Mouse (Mus musculus) adipocyte (in vitro differentiated cells): ENCODE measurements around the gene March2.

Experiments
- DNase-seq: peaks from one replicate; pipeline ENCODE4 v3.0.0-alpha.2; 2016; ENCODE audit warnings: low spot score

Gene March2

DNA sequence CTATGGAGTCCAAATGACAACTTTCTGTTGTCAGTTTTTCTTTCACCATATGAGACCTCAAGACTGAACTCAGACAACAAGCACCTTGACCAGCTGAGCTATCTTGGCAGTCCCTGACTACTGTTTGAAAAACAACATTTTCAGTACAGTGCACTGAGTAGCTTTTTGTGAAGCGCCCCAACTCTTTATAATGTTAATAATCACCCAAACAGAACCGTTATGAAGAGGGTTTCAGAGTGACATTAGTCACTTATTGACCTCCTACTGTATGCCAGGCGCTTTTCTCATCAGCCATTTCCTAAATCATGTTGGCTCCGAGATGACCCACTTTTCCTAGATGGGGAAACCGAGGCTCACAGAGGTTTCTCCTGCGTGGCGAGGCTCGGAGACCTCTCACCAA, 488 bp downstream of the March2 start:
- no peak for DNase-seq

DNA sequence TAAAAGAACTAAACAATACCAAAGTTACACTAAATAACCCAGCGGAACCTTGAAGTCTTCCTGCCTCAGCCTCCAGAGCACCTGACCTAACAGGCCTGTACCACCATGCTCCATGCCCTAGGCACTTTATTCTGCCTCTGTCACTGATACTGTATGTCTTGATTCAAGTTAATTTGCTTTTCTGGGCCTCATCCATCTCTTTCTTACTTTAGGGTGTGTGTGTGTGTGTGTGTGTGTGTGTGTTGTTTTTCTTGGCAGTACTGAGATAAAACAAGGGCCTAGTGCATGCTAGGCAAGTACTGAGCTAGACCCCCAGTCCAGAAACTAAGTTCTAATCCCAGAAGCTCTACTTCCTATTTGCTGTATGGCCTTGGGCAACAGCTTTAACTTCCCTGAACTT, 1.2 kb downstream of the March2 start:
- no peak for DNase-seq

DNA sequence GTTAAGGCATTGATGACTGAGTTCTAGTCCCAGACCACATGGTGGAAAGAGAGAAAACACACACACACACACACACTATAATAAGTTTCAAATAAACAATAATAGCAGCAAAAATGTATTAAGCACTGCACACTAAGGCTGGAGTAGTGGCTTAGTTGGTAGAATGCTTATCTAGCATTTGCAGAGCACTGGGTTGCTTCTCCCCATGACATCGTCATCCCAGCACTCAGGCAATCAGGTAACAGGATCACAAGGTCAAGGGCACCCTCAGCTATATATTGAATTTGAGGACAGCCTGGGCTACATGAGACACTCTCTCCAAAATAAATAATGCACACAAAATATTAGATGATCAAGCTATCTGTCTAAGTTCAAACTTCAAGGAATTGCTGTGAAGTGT, 3.7 kb downstream of the March2 start:
- DNase-seq: no peak

DNA sequence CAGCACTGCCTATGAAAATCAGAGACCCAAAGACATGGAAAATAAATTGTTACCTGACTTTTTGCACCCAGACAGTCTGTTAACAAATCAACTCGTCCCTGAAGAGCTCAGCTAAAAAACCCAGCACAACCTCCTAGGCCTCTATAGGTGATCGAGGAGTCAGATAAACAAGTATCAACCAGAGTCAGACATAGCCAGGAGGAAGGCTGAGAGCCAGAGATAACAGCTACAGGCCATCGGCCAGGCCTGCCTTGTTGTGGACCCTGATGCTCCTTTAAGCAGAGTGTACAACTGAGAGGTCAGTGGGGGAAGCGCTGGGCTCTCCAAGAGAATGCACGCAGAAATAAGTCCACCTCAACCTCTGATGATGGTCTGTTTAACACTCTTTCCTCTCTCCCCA, 5.2 kb downstream of the March2 start:
- no peak for DNase-seq

DNA sequence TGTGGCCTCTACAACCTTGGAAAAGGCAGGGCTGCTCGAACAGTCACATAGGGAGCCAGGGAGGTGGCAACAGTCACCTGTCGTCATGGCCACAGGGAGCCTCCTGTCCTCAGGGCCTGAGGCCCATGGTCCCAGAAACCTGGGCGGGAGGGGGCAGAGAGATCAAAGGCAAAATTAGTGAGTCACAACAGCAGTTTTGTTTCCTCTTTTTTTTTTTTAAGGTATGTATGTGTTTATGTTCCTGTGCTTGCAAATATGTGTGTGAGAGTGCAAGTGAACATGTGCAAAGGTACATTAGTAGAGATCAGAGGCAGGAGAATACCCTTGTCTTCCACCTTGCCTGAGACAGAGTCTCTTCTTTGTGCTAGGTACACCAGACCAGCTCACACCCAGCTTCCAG, 8.6 kb downstream of the March2 start:
- no peak for DNase-seq

DNA sequence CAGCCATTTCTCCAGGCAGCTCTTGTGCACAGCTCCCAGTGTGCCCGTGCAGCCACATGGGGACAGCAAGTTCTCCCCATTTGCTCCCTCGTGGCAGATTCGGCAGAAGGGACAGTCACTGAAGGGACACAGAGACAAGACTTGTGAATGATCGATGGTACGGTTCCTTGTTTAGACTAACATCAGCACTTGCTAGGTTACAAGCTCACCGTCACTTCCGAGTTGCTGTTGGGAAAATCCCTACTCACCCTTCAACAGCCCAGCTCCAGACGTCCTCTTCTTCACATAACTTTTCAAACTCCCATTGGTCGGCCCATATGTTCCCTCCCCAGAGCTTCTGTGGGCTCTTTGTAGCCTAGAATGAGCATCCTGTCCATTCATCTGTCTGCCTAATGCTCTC, 15.4 kb downstream of the March2 start:
- DNase-seq: no peak

DNA sequence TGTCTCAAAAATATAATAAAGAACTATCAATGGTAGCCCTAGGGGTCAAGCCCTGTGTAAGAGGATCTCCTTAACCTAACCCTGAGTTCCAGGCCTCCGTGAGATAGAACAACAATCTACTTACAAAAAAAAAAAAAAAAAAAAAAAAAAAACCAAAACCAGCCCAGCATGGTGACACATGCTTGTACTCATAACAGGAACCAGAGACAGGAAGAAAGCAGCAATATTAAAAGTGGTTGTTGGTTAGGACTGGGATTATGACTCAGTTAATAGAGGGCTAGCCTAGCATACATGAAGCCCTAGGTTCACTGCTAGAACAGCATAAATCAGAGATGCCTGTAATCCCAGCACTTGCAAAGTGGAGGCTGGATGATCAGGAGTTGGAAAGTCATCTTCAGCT, 16.3 kb downstream of the March2 start:
- DNase-seq: no peak

DNA sequence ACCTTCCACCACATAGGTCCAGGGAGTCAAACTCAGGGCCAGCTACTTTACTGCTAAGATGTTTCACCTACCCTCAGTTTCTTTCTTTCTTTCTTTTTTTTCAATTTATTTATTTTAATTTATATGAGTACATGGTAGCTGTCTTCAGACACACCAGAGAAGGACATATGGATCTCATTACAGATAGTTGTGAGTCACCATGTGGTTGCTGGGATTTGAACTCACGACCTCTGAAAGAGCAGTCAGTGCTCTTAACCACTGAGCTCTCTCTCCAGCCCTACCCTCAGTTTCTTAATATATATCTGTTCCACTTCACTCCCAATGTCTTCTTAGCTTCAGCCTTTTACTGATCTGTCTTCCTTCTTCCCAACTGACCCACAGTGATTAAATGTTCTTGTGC, 23.0 kb downstream of the March2 start:
- DNase-seq: no peak

DNA sequence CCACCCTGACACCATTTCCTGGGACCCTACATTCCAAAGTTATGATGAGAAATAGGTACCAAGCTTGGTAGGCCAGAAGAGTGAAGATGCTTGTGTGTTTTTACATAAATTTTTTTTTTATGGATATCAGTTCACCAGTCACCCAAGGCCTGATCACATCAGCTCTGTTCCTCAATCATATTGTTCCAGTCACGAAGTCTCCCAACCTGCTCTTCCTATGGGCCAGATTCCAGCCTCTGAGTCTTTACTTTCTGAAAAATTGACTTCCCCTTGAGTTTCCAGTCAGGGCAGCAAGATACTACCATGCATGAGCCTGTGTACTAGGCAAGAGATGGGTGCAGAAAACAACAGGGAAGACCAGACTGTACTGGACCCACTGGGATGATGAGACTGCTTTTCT, 31.7 kb downstream of the March2 start, which contains the start of gene Hnrnpm:
Gene Hnrnpm (minus strand): TSS at position 101 of the 400 bp plus-strand sequence.
- DNase-seq: no peak

DNA sequence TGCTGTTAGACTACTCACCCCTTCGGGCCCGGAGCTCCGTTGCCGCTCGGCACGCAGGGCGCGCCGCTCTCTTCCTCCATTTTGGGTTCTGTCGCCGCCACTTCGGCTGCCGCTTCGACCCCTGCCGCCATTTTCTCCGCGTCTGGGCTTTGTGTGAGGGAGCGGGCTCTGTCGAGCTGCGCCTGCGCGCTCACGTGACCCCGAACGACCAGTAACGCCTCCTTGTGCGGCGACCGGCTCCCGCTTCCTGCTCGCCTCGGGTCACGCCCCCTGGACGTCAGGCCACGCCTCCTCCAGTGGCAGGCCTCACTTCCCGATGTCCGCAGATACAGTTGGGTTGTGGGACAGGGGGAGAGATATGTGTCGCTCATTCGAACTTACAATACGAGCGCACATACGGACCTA, 33.2 kb downstream of the March2 start:
- peak; percentile 97 for DNase-seq

DNA sequence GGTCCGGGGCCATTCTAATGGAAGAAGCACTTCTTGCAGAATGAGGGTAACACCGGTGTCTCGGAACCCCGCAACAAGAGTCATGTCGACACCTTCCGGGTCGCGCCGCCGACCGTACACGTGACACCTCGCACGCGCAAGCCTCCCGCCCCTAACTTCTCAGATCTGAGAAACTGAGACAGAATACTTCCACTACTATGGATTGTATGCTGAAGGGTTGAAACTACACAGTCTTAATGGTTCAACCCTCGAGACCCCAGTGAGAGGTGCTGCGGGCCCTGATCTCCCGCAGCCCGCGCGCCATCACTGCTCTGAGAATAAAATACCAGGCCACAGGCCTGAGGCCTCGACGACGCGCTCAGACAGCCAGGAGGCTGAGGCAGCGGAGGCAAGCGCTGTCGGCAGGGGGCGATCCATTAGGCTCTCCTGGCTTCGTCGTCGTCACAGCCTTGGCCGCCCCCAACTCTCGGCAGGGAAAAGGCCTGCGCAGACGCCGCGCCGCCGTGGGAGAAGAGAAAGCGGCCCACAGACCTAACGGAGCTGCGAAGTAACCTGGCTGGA, 33.7 kb downstream of the March2 start:
- DNase-seq: peak; percentile 64

DNA sequence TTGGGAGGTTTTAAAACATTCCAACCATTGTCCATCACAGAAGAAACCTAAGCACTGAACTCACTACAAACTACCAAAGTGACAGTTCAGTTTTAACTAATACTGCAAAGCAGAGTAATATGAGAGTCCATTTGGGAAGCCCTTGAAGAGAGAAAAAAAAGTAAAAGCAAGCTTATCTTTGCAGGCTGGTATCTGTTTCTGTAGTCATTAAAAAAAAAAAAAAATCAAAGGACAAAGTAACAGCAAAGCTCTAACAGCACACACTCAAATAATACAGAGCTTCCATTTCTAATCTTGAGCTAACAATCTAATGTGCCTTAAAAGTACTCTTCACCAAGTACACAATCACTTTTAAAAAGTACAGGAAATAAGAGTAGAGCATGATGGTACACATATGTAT, 36.7 kb downstream of the March2 start:
- no peak for DNase-seq

DNA sequence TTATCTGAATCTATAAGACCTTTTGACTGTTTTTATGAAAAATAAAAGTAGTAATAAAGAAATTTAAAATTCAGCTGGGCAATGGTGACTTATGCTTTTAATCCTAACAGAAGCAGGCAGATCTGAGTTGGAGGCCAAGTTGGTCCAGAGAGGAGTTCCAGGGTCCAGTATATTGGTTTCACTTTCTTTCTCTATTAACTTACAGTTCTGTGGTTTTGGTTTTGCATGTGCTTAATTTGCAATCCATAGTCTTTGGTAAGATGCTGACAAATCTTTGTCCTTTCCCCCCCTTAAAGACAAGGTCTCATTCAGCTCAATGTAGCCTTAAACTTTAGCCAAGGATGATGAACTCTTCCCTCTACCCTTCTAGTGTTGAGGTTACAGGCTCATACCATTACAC, 39.7 kb downstream of the March2 start:
- peak; percentile 28 for DNase-seq

DNA sequence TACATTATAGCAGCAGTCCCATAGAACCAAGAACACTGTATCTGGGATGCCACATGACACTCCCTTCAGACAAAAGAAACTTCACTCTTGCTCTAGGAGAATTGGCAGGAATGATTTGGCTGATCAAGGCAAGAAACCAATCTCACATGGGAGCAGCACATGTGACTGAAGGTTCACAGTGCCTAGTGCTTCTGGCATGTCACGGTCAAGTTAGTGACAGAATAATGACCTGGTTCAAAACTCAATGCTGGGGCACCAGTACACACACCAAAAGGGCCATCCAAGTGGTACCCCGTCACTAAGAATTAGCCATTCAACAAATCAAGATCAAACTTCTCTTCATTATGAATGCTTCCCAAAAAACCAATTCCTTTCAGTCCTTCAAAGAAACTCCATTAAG, 42.4 kb downstream of the March2 start:
- no peak for DNase-seq

DNA sequence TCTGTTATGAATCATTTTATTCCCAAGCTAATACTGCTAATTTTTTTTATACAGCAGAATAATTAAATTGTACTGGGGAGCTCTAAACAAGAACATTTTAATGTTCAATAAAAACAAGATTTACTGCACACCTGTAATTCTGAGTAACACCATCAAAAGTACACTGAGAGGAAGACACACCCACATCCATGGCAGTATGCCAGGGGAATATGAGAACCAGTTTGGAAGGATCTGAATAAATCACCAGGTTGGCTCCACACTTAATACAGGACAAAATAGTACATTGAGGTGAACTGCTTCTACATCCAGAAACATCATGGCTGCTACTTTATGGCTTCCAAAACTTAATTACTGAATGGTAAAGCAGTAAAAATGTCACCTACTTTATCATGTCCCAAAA, 43.0 kb downstream of the March2 start:
- DNase-seq: no peak

DNA sequence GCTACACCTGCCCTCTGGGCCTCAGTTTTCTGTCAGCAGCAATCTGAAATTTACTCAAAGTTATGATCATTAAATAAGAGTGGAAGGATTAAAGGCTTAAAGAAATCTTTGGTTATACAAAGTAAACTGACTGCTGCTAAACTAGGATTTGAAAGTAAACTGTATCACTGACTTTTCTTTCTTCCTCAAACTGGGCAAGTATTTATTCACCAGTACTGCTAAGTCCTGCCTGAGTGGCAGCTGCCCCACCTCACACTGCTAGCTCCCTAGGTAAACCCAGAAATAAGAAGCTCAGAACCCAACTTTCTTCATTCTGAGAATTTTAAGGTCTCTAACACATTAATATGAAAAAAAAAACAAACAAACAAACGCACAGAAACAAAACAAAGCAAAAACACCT, 44.6 kb downstream of the March2 start:
- no peak for DNase-seq

DNA sequence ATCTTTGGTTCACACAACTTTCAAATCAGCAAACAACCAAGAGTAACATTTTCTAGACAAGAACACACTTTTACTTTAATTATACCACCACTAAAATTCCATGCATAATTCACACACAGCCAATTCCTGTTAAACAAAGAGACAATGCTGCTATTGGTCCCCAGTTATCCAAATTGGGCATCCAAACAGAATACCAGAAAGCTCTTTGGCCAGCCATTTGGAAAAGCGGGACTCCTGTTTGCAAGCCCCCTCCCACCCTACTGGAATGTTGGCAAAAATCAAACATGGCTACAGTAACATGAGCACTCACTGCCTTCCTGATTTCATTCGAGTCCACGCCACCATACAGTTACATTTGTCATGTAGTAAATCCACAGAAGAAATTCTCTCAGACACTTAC, 48.8 kb downstream of the March2 start:
- DNase-seq: no peak

DNA sequence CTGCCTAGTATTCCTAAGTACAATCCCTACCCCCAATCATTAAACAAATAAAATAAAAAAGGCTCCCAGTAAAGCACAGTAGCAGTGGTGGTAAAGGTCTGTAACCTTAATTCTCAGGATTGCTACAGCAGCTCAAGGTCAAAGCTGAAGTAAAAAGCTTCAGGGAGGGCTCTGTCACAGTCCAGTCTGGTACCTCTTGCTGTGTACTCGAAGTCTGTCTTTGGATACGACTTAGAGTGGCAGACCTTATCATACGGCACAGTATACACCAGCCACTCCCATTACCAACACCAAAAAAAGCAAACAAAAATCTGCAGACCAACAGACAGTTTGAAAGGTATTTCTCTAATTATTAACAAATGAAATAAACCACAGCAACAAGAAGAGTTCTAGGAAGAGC, 51.7 kb downstream of the March2 start:
- DNase-seq: no peak

DNA sequence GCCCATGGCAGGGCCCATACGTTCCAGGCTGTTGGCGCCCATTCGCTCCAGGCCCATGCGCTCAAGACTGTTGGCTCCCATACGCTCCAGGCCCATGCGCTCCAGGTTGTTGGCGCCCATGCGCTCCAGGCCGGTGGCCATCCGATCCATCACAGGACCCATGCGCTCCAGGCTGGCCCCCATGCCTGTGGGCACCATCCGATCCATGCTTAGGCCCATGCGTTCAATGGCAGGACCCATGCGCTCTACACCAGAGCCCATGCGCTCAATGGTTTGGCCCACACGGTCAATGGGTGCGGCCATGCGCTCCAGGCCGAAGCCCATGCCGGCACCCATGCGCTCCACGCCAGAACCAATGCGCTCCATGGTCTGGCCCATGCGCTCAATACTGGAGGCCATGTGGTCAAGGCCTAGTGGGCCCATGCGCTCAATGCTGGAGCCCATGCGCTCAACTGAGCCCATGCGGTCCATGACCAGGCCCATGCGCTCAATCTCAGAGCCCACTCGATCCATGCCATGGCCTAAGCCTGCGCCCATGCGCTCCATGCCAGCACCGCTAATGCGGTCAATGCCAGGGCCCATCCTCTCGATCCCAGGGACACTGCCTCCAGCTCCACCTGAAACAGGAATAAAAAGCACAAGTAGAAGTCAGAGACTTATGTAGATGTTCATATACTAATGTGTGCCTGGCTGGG, 68.5 kb downstream of the March2 start:
- DNase-seq: no peak

DNA sequence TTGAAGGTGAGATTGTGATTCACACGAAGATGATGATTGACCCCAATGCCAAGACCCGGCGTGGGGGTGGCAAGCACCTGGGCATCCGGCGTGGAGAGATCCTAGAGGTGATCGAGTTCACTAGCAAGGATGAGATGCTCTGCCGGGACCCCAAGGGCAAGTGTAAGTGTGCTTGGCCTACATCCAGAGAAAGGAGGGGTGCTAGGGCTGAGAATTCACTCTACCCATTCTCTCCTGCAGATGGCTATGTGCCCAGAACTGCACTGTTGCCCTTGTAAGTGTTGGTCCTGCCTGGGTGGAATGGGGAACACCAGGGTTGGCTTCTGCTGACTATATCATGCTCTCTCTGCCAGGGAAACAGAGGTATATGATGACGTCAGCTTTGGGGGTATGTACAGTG, 73.4 kb downstream of the March2 start:
- no peak for DNase-seq

DNA sequence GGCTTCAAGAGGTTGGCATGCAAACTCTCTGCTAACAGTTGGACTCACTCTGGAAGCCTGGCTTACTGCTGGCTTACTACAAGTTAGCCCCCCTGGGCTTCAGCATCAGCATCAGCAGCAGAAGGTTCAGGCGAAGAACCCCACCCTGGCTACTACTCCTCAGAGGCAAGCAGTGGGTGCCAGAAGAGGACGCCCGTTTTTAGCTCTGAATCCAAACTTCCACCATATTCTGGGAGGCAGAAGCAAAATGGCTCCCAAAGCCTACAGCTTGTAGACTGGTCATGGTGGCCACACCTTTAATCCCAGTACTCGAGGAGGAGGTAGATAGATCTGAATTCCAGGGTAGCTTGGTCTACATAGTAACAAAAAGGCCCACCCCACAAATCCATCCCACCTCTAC, 74.4 kb downstream of the March2 start:
- DNase-seq: no peak

DNA sequence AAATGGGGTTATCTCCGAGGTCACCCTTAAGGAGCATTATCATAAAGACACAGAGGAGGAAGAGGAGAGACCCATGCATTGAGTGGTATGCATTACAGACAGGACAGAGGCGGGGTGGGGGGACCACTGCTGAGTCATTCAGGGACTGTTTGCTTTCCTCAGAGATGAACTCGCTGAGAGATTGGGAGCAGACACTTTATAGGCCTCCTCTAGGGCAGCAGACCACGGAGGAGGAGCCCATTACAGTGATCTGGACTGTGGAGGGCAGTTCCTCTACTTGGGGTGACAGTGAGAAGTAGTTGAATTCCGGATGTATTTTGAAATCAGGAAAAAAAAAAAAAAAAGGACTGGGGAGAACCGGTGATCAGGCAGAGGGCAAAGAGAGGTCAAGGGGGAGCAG, 78.7 kb downstream of the March2 start:
- DNase-seq: no peak

DNA sequence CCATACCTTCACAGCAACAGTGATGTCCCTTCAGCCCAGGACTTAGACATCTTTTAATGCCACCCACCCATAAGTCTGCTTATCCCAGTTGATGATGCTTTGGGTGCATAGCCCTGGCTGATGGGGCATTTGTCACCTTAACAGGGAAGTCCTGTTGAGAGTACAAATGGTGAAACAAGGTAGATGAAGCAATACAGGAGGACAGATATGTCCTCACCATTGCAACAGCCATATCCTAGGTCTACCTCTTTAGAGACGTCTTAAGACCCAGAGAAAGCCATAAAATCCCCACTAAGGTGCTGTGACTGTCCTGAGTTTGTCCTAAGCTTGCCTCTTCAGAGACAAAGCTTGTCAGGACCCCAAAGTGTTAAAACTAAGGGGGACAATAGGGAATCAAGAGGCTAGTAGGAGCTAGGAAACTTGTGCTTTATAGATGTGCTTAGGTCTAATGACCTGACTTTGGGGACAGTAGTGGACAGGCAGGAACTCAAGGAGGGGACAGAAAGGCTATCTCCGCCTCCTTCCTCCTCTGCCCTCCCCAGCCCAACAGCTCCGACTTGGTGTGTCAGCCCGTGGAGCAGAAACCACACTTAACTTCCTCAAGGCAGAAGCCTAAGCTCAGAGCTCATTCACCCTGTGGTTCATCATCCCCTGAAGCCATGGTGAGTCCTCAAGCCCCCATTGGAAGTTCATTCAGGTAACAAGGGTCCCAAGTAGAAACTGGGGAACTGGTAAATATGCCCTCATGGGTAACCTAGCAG, 80.8 kb downstream of the March2 start, which contains the start of gene Pram1:
Gene Pram1 (plus strand): TSS at position 541 of the 761 bp plus-strand sequence.
- no peak for DNase-seq
